Mouse (Mus musculus) liver, embryonic 11.5 days (tissue): ENCODE data around the gene Speg. TPM values are rescaled to one million over a fixed set of nuclear protein-coding genes. Genes with fewer than 3 reads are reported as not detected.

Source experiments
- ATAC-seq: fragments of 200-750 bp; cut with Nextera tagmentation; replicated peaks from 2 replicates; pipeline ENCODE4 v1.8.0; 2017; ENCODE audit warnings: moderate number of reproducible peaks, mild to moderate bottlenecking, moderate TSS enrichment, moderate library complexity; ENCODE audit not compliant: low FRiP score
- DNase-seq: peaks from one replicate; pipeline ENCODE4 v3.0.0-alpha.2; 2017; ENCODE audit warnings: low spot score
- H3K27ac ChIP-seq: fragments of 300-500 bp; sonication (generic); 2 replicates; pipeline ENCODE4 v1.5.1; 2014; ENCODE audit warnings: mild to moderate bottlenecking, low read depth, low read length, control low read depth
- H3K27me3 ChIP-seq: fragments of 300-500 bp; sonication (generic); replicated peaks from 2 replicates; pipeline ENCODE4 v1.6.1; 2014; ENCODE audit warnings: low read length, mixed read lengths; ENCODE audit not compliant: control insufficient read depth, insufficient read depth
- H3K36me3 ChIP-seq: fragments of 300-500 bp; sonication (generic); 2 replicates; pipeline ENCODE4 v1.6.1; 2014; ENCODE audit warnings: mild to moderate bottlenecking, low read length, moderate library complexity, mixed read lengths; ENCODE audit not compliant: control insufficient read depth, insufficient read depth
- H3K4me1 ChIP-seq: fragments of 300-500 bp; sonication (generic); replicated peaks from 2 replicates; pipeline ENCODE4 v1.6.1; 2014; ENCODE audit warnings: low read length, mixed read lengths; ENCODE audit not compliant: control insufficient read depth, insufficient read depth
- H3K4me2 ChIP-seq: fragments of 300-500 bp; sonication (generic); 2 replicates; pipeline ENCODE4 v1.6.1; 2014; ENCODE audit warnings: mild to moderate bottlenecking, control low read depth, moderate library complexity
- H3K4me3 ChIP-seq: fragments of 300-500 bp; sonication (generic); 2 replicates; pipeline ENCODE4 v1.5.1; 2014; ENCODE audit warnings: low read depth, low read length, control low read depth
- H3K9ac ChIP-seq: fragments of 300-500 bp; sonication (generic); 2 replicates; pipeline ENCODE4 v1.6.1; 2014; ENCODE audit warnings: low read depth, low read length, control low read depth
- H3K9me3 ChIP-seq: fragments of 300-500 bp; sonication (generic); 2 replicates; pipeline ENCODE4 v1.6.1; 2016; ENCODE audit warnings: low read length, inconsistent platforms, mixed read lengths; ENCODE audit not compliant: control insufficient read depth
- WGBS: fragments of 180-500 bp; shearing (Covaris S2); extraction: QIAGEN DNeasy Blood & Tissue Kit; methylation state at CpG from one replicate; pipeline ENCODE4 v1.1.7; 2014; 5-methylcytosine and 5-hydroxymethylcytosine counted together
- polyA plus RNA-seq: library from polyadenylated mRNA; unstranded; fragments of >200 nt; fragmentation: Nextera tagmentation; extraction: Ambion mirVana; gene quantifications from 2 replicates; pipeline ENCODE4 v1.2.1, GENCODE M21; 2014

The Speg gene
- polyA plus RNA-seq, result 24.8 and 32.3 TPM in 2 replicates

- Histone ChIP-seq H3K4me3 (peak within 1 kb of the TSS; percentile 30; the same call in 1 of the 2 replicates), H3K4me2 (peak within 1 kb of the TSS; percentile 58), H3K36me3 (no peaks in the 10 kb centered on the region), H3K27me3 (peaks cover 36% of the 10 kb centered on the region), H3K4me1 (peaks cover 9% of the 10 kb centered on the region; the same call in 1 of the 2 replicates), H3K27ac (no peak within 1 kb of the TSS), H3K9me3 (no peaks in the 10 kb centered on the region), H3K9ac (no peak within 1 kb of the TSS)
- ATAC-seq, result no peak; the same call in 1 of the 2 replicates
- no peak for DNase-seq
- 10% methylated on average over 57 of the region's 57 CpGs for WGBS
These were observed at the start of gene Speg for GRCm38 (mm10) chr1:75374950-75375936. Speg (plus strand) TSS chr1:75375297.

- no peak overlapping the region for H3K4me2 ChIP-seq
- ATAC-seq (no peak), DNase-seq (no peak)
- no peaks in the 10 kb centered on the region for H3K36me3 ChIP-seq
- no peak overlapping the region for H3K27ac ChIP-seq
- no peaks in the 10 kb centered on the region for H3K4me1 ChIP-seq
- H3K9me3 ChIP-seq, result no peaks in the 10 kb centered on the region
- H3K9ac ChIP-seq, result no peak overlapping the region
- H3K27me3 ChIP-seq, result no peaks in the 10 kb centered on the region
- no peak overlapping the region for H3K4me3 ChIP-seq
These were observed 47.6 kb upstream of the Speg start for GRCm38 (mm10) chr1:75327461-75327860.

- 68% methylated on average over 1 of the region's 1 CpGs for WGBS
- Histone ChIP-seq H3K4me2 (no peak overlapping the region), H3K4me1 (peaks cover under 1% of the 10 kb centered on the region; the same call in 1 of the 2 replicates), H3K27ac (no peak overlapping the region), H3K9me3 (no peaks in the 10 kb centered on the region), H3K9ac (no peak overlapping the region), H3K4me3 (no peak overlapping the region), H3K36me3 (no peaks in the 10 kb centered on the region), H3K27me3 (0 out of 2 replicates have a peak, but pooled peaks cover 2% of the 10 kb centered on the region)
- DNase-seq, result no peak
- no peak for ATAC-seq
These were observed 43.8 kb upstream of the Speg start for GRCm38 (mm10) chr1:75331271-75331670.

- H3K9ac ChIP-seq, result no peak overlapping the region
- no peaks in the 10 kb centered on the region for H3K36me3 ChIP-seq
- WGBS, result 45% methylated on average over 3 of the region's 3 CpGs
- peaks cover 7% of the 10 kb centered on the region; the same call in 1 of the 2 replicates for H3K4me1 ChIP-seq
- H3K27me3 ChIP-seq, result peaks cover 11% of the 10 kb centered on the region; the same call in 1 of the 2 replicates
- no peak overlapping the region for H3K4me2 ChIP-seq
- DNase-seq (no peak), ATAC-seq (no peak)
- H3K27ac ChIP-seq, result no peak overlapping the region
- no peak overlapping the region for H3K4me3 ChIP-seq
- H3K9me3 ChIP-seq, result no peaks in the 10 kb centered on the region
These were observed 38.6 kb upstream of the Speg start for GRCm38 (mm10) chr1:75336461-75336860.

GRCm38 (mm10) chr1:75337097-75337496, 38.0 kb upstream of the Speg start:
- H3K4me1 ChIP-seq, result peaks cover 7% of the 10 kb centered on the region; the same call in 1 of the 2 replicates
- no peaks in the 10 kb centered on the region for H3K36me3 ChIP-seq
- WGBS, result 50% methylated on average over 9 of the region's 9 CpGs
- no peaks in the 10 kb centered on the region for H3K9me3 ChIP-seq
- DNase-seq (no peak), ATAC-seq (no peak)
- H3K27ac ChIP-seq, result no peak overlapping the region
- peaks cover 11% of the 10 kb centered on the region; the same call in 1 of the 2 replicates for H3K27me3 ChIP-seq
- no peak overlapping the region for H3K9ac ChIP-seq
- H3K4me3 ChIP-seq, result no peak overlapping the region
- H3K4me2 ChIP-seq, result no peak overlapping the region

GRCm38 (mm10) chr1:75338091-75338694, 36.9 kb upstream of the Speg start:
- no peak overlapping the region for H3K27ac ChIP-seq
- H3K36me3 ChIP-seq, result no peaks in the 10 kb centered on the region
- ATAC-seq, result no peak
- peaks cover 7% of the 10 kb centered on the region; the same call in 1 of the 2 replicates for H3K4me1 ChIP-seq
- DNase-seq, result no peak
- H3K27me3 ChIP-seq, result peaks cover 11% of the 10 kb centered on the region; the same call in 1 of the 2 replicates
- 44% methylated on average over 11 of the region's 11 CpGs for WGBS
- no peak overlapping the region for H3K4me2 ChIP-seq
- no peak overlapping the region for H3K9ac ChIP-seq
- H3K9me3 ChIP-seq, result no peaks in the 10 kb centered on the region
- no peak overlapping the region for H3K4me3 ChIP-seq

GRCm38 (mm10) chr1:75339337-75339736, 35.8 kb upstream of the Speg start:
- H3K27me3 ChIP-seq, result peaks cover 18% of the 10 kb centered on the region
- H3K9me3 ChIP-seq, result no peaks in the 10 kb centered on the region
- H3K36me3 ChIP-seq, result no peaks in the 10 kb centered on the region
- ATAC-seq, result no peak
- H3K4me1 ChIP-seq, result peaks cover 7% of the 10 kb centered on the region; the same call in 1 of the 2 replicates
- no peak overlapping the region for H3K9ac ChIP-seq
- WGBS, result 58% methylated on average over 9 of the region's 9 CpGs
- no peak overlapping the region for H3K4me3 ChIP-seq
- no peak for DNase-seq
- no peak overlapping the region for H3K4me2 ChIP-seq
- no peak overlapping the region for H3K27ac ChIP-seq

GRCm38 (mm10) chr1:75340519-75340918, 34.6 kb upstream of the Speg start:
- Histone ChIP-seq H3K9me3 (no peaks in the 10 kb centered on the region), H3K36me3 (no peaks in the 10 kb centered on the region), H3K27ac (no peak overlapping the region), H3K4me2 (no peak overlapping the region), H3K27me3 (peaks cover 27% of the 10 kb centered on the region), H3K4me1 (peaks cover 14% of the 10 kb centered on the region; the same call in 1 of the 2 replicates), H3K4me3 (no peak overlapping the region), H3K9ac (no peak overlapping the region)
- no peak for DNase-seq
- 71% methylated on average over 2 of the region's 2 CpGs for WGBS
- no peak for ATAC-seq
